Mouse (Mus musculus) heart, postnatal 36 days (tissue): ENCODE measurements at regions not wholly inside any gene's neighbourhood (a gene's known extent, or its start where the extent isn't known, plus 50 kb on each side); places are given as distances from the start of the nearest gene placed in this dataset.

Experiments
- DNase-seq, 2 experiments: peaks; one replicate each; pipeline ENCODE4 v3.0.0; 2021 to 2022
- intact Hi-C: fragments of 180-260 bp; cut with DNase I; formaldehyde crosslinking; loops from one replicate; pipeline ENCODE4 v1.15.1; 2025

DNA sequence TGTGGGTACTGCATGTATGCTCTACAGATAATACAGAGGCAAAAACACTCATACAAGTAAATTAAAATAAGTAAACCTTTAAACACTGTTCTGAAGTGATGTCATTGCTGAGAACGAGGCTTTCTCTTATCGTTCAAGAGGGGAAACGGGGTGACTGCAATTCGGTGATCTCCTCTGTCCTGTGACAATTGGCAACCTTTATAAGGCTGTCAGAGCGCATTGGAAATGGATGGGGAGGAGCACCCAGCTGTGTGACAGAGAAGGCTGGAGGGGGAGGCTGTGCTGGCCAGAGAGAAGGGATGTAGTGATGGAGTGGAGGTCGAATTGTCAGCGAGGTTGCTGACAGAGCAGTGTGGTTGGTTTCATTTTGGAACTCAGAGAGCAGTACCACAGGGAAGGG, 428.0 kb downstream of the Glrx3 start:
- intact Hi-C loops = no loop called here
- DNase-seq = no peak

DNA sequence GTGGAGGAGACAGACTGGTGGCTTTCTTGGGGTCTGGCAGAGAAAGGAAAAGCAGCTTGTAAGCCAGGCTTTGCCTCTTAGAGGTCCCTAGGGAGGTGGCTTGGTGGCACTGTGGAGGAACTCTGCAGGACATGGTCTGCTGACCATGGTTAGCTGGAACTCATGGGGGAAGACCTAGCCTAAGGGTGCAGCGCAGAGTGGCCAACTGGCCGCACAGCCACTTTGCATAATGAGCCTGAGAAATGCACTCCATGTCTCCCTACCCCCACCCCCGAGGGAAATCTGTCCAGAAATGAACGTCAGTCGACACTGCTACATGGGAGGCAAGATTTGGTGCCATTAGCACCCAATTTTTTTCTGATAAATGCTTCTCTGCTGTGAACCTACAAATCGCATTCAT, 429.5 kb downstream of the Glrx3 start:
- no peak for DNase-seq
- intact Hi-C loops = no loop called here

DNA sequence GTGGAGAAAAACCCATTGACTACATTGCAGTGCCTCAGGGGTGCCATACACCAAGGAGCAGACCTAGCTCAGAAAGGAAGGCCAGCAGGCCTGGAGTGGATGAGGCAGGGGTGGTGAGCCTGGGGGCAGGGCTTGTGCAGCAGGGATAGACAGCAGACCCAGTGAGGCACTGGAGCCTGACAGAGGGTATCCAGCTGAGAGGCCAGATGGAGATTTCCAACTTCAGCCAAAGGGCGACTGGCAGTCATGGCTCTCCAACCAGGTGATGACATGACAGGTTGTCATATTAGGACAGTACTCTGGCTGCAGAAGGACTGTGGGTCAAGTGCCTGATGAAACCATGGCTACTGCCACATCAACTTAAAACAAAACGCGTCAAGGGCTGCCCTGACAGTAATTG, 431.1 kb downstream of the Glrx3 start:
- intact Hi-C loops = no loop called here
- no peak for DNase-seq

DNA sequence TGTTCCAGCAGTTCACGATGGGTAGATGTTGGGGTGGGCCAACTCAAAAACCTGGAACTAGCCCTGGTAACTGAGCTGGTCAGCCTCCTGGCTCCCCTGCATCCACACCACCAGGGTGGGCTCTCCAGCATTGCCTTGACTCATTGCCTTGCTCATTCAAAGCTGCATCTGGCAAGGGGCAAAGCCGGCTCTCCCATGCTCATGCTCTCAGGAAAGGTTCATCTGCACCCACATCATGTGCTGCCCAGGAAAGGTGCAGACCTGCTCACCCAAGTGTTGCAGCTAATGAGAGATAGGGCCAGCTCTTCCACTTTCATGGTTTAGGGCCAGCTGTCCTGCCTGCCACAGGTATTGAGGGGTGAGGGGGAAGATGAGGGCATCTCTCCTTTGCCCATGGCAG, 437.9 kb downstream of the Glrx3 start:
- intact Hi-C loops = no loop called here
- no peak for DNase-seq

DNA sequence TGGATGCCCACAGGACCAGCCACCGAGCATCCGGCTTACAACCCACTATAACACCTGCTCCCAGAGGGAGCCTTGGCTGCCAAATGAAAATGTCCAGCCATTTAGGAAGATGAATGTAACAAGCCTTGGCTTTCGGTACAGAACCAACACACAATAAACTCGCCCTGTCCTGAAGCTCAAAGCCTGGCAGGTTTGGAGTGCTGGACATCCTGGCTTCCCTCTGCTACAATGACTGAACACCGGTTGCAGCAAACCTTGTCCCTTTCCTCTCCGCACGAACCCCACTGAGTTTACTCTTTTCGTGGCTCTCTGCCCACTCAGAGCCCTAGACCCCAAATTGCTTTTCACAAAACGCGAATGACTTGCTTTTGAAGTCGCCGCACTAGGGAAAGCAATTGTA, 441.9 kb downstream of the Glrx3 start:
- no peak for DNase-seq
- intact Hi-C loops = no loop called here

DNA sequence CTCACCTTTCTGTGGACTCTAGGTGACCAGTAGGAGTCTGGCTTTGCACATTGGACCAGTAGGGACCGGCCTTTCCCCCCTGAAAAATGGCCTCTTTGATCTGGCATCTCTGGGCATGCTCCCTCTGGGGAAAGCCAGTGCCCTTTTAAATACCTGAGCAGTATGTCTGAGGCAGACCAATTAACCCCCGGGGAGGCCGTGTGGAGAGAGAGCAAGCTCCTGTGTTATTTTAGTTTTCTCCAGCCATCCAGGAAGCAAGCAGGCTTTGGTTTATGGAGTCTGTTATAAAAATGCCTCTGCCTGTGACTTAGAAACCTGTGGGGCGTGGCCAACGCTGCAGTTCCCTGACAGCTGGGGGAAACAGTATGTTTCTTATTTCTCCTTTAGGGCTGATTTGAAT, 445.5 kb downstream of the Glrx3 start:
- DNase-seq = no peak
- intact Hi-C loops = no loop called here

DNA sequence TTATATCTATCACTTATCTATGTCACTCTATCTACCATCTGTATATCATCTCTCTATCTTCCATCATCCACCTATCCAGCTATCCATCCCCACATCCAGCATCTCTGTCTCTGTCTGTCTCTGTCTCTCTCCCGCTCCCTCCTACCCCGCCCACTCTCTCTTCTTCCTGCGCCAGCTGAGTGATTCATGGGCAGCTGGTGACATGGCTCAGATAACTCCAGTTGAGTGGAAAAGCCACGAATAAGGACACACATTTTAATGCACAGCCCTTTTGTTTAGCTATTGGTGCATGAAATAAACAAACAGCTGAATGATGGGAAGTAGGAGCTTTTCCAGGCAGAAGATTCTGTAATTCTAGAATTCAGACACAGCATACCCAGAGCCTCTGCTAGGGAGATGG, 446.3 kb downstream of the Glrx3 start:
- DNase-seq = no peak
- intact Hi-C loops = no loop called here

DNA sequence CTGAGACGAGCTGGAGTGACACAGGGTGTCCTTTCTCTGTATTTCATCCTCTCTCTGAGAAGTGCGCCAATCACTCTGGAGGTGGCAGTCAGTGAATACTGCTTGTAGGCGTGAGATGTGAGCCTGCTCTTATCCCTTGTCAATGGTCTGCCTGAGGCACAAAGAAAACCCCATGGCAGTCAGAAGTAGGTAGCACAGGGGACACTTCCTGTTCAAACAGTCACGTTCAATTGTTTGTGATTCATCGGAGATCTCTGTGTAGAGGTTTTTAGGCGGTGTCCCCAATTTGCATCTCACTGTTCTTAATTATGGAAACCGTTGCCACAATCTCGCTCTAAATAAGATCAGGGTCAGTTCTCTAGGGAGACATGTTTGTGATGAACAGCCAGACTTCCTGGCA, 447.7 kb downstream of the Glrx3 start:
- intact Hi-C loops = no loop called here
- no peak for DNase-seq

DNA sequence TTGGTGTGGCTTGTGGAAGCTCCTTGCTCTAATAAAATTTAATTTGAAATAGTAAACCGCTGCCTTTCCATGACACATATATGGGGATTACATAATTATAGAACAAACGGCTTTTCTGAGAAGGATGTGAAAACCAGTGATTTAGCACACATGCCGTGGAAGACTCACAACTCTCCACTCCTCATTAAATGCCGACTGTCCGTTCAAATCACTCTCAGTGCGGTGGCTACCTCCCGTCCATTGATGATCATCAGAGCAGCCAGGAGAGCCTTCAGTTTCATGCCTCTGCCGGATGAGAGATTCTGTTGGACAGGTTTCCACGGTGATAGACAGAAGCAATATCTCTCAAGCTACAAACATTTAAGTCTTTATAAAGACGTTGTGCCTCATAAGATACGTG, 451.3 kb downstream of the Glrx3 start:
- no peak for DNase-seq
- intact Hi-C loops = no loop called here

DNA sequence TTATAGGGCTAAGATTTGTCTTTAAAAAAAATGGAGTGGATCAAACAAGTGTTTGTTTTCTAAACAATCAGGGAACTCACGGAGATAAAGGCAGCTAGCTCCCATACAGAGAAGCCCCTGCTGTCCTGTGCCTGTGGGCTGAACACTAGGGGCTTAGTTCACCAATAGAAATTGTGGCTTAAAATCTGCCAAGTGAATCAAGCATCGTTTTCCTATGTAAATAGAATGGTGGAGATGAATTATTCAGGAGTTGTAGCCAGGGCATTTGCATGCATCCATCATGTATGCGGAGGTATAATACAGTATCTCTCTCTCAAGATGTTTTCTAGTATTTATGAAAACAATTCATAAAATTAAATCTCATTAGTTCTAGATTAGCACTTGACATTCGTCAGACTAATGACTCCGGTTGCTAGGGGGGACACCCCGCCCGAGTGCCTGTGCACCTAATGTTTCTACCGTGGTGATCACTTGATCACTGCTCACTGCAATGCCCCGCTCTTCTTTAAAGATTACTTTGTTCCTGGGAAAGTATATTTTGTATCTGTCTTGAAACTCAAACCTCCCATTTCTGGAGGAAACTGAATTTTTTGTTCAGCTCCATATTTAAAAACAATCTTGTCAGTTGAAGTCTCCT, 469.1 kb downstream of the Glrx3 start:
- no peak for DNase-seq
- intact Hi-C loops = loop anchor here (1.0 kb wide), 1 partner anchor 19 kb away; no protein-coding TSS in a partner anchor

DNA sequence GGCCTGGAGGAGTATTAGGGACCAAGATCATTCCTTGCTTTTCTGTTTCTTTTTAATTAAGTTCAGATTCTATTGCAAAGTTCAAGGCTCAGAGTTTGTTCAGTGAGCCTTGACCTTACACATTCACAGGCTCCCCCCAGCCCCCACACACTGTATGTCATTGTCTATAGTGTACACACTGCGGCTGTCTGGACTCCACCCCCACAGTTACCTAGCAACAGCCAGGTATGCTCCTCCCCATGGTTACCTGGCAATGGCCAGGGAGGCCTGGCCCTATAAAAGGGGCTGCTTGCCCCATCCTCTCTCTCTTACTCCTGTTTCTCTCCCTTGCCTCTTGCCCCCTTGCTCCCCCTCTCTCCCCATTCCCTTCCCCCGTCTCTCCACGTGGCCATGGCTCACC, 472.0 kb downstream of the Glrx3 start:
- intact Hi-C loops = no loop called here
- DNase-seq = no peak

DNA sequence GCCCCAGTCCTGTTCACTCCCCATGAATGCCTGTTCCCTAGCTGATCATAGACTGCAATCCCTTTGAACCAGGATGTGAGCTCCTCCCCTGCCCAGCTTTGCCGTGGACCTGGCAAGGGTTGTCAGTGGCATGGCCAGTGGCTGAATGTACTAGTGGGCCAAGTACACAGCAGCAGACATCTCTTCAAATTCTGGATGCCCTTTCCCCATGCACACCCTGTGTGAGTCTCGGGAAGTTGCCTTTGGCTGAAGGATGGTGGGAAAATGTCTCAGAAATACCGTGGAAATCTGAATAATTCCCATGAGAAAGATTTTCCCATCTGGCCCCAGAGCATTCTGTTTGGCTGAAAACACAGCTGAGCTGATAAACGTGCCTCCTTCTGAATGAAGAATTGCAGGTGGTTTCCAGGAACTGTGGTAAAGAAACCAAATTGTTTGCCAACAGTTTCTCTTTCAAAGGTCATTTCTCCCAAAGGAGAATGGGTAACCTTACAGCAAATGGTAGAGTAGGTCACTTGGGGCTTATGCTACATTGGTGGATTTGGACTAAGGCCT, 476.2 kb downstream of the Glrx3 start:
- peak in 1 of 2 experiments; percentile 25 for DNase-seq
- intact Hi-C loops = no loop called here

DNA sequence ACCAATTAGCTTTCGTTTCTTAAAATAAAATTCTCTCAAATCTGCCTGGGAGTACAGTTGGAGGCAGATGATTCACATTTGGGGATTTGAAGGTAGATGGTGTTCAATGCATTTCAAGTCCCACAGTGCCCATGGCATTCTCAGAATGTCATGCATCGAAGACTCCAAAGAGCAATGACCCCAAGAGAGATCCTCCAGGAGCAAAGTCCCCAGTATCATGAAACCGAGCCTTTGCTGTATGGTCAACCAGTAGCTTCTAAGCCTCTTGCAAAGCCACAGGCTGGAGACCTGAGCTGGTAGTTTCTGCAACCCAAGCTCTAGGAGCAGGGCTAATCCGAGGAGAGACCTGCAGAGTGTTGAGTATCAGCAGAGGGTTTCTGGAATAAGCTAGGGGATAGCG, 477.1 kb downstream of the Glrx3 start:
- no peak for DNase-seq
- intact Hi-C loops = no loop called here

DNA sequence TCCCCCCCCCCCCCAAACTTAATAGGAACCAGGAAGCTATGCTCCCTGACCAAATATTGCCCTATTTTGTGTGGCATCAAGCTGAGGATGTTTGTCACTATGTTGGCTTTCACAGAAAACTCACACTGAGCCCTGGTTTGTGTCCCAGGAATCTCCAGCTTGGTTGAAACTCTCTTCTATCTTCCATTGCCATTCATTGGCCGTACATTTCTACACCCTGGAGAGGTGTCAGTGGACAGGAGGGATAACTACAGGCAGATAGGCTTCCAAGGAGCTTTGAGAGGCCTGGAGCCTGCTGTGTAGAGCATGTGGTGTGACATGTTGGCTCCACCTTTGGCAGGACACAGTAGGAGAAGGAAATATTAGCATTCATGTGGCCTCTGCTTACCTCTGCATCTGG, 478.9 kb downstream of the Glrx3 start:
- intact Hi-C loops = no loop called here
- DNase-seq = no peak

DNA sequence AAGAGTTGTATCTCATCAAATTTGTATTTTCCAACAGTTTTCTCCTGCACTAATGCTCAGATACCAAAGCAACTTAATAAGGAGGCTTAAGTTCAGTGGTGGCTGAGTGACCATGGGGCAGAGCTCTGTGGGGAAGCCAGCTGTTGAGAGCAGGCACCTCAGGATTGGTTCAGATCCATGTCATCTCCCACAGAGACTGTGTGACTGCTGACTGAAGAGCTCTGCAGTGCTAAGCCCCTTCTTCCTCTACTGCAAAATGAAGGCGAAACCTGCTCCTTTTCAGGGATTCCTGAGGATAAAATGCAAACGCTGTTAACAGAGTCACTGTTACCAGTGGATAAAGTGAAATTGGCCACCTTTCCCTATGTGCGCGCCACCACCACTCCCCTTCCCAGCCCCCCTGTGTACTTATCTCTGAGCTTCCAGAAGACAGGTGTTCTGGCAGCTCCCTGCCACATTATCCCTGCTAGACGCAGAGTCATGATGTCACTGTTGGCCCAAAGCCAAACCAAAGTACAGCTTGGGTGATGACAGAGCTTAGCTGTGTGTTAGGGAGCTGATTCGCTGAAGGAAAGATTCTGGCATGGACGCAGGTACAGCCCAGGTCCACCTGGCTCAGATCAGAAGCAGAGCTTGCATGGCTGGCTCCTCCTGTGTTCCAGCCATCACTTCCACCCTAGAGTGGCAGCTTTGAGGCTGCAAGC, 472.9 kb downstream of the Tcerg1l start:
- DNase-seq = peak; percentile 10 to 17
- intact Hi-C loops = no loop called here

DNA sequence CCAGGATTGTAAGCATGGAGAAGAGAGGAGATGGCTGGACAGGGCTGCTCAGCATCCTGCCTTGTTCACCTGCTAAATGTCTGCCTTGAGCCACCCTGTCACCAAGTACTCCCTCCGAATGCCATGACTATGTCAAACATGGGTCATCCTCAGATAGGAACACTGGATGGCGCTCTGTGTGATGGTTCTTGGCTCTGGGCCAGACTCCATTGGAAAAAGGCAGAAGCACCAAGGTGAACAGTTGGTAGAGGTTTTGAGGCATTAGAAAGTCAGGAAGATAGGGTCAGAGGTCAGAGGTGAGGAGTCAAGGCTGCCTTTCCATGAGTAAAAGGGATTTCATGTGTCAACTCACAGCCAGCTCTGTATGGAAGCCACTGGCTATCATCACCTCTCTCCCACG, 471.9 kb downstream of the Tcerg1l start:
- intact Hi-C loops = no loop called here
- no peak for DNase-seq

DNA sequence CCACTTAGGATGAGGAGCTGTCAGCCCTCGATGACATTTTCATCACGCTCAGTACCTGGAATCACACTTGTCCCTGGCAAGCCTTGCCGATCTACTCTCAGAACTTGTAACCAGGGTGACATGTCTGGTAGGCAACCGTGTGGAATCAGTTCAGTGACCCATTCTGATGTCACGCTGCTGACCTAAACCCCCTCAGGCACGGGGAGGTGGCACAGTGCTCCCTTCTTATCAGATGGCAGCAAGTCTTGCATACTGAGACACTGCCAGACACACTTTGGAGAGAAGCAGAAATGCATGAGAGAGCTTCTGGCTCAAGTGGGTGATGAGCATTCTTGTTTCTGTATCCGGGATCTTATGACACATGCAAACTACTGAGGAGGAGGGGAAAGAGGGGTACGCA, 470.2 kb downstream of the Tcerg1l start:
- no peak for DNase-seq
- intact Hi-C loops = no loop called here

DNA sequence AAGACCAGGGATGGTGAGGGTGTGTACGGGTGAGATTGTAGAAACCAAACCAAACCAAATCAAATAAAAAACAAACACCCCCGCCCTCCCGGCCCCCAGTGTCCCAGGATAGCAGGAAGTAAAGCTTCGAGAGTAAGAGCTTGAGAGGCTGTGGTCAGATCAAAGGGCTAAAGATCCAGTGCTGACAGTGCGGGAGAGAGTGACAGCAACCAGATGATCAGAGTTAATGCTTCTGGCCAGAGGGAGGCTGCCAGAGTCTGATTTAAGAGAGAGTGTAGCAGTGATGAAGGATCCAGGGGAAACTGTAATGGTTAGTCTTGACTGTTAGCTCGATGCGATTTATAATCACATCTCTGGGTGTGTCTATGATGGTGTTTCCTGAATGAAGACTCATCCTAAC, 467.3 kb downstream of the Tcerg1l start:
- intact Hi-C loops = no loop called here
- no peak for DNase-seq

DNA sequence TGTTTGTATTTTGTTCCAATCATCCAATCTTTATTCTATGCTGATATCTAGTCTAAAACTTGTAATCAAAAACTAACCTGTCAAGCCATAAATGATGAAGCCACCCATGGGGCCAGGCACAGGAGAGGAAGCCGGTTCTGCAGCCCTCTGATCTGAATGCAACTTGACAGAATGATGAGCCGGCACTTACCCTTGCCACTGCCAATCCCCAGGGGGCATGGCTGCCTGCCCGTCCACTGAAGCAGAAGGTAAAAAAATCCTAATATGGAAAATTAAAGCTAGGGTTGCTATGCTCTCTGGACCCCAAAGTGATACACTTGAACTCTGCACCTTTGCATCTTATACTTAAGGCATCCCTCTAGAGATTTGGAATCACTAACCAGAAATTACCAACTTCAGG, 461.6 kb downstream of the Tcerg1l start:
- no peak for DNase-seq
- intact Hi-C loops = no loop called here

DNA sequence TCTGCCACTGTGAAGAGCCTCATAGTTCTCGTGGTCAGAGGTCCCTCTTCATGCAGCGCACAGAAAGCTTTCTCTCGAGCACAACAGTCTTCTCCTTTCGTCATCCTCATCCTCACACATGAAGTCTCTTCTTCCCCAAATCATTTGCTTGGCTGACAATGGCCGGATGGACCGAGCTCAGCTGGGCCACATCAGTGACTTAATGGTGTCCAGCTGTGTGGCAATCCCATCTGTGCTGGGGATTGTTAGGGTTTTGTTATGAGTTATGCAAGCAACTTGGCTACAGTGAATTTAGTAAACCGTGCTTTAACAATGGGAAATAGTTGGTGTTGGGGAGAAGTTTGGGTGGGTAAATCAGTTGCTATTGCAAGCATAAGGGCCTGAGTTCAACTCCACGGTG, 458.4 kb downstream of the Tcerg1l start:
- intact Hi-C loops = no loop called here

DNA sequence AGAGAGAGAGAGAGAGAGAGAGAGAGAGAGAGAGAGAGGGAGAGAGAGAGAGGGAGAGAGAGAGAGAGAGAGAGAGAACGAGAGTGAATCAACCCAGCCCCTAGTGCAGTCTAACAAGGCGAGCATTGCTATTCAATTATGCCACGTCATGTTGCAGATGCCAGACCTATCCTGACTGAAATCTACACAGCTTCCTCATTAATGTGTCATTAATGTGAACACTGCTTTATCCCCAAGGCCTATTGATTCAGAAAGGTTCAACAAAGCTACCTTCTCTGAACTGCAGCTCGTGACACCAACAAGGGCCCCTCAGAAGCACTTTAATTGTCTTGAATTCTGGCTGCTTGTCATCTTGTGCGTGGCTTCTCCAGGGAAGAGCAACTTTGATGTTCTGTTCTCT, 457.4 kb downstream of the Tcerg1l start:
- intact Hi-C loops = no loop called here
- DNase-seq = no peak

More for the DNA sequence above, 458.4 kb downstream of the Tcerg1l start:
- peak; percentile 7 to 21 for DNase-seq

DNA sequence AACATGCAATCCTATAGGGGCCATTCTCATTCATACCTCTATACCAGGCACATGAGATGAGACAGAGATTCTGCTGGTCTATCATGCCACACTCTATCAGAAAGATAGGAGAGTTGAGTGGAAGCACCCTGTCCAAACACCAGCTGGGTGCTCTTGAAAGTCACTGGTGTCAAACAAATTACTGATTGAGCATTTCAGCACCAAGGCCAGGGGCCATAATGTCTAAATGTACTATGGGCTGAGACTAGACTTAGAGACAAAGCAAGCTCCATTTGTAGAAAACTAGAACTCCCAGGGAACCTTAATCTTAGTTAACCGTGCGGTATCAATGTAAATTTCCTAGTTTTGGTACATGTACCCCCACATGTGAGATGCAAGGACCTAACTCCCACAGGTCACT, 452.5 kb downstream of the Tcerg1l start:
- intact Hi-C loops = no loop called here
- no peak for DNase-seq
